Mouse (Mus musculus): ENCODE measurements around the gene Slc6a4. TPM values are rescaled to one million over a fixed set of nuclear protein-coding genes. Genes with fewer than 3 reads are reported as not detected.
A peak's percentile ranks its signal among the peaks of the same experiment; 100 is the strongest.

Gene Slc6a4
- 0.44 and 0.45 TPM in 2 replicates for polyA plus RNA-seq (2016; fragmentation: Nextera tagmentation; extraction: Ambion mirVana)

- peak; percentile 60 for DNase-seq (ENCODE audit: low spot score)
- Histone ChIP-seq H3K27me3 (ENCODE audit: low read depth, poor library complexity, severe bottlenecking) (peaks cover 79% of the 10 kb centered on the region), H3K36me3 (no peaks in the 10 kb centered on the region), H3K9me3 (replicated peaks) (no peaks in the 10 kb centered on the region), H3K4me3 (peak within 1 kb of the TSS; percentile 58), H3K4me1 (peaks cover 40% of the 10 kb centered on the region), H3K27ac (replicated peaks) (peak within 1 kb of the TSS; percentile 6; the same call in 1 of the 2 replicates)
- WGBS, result under 1% methylated on average over 52 of the region's 52 CpGs
These were observed at the start of gene Slc6a4 for GRCm38 (mm10) chr11:76997916-76998704. Gene Slc6a4, plus strand, starts transcription at chr11:76998603.

- no peaks in the 10 kb centered on the region for H3K4me1 ChIP-seq
- no peak overlapping the region for H3K4me3 ChIP-seq
- H3K9me3 ChIP-seq (replicated peaks), result no peaks in the 10 kb centered on the region
- H3K27me3 ChIP-seq (ENCODE audit: low read depth, poor library complexity, severe bottlenecking), result no peaks in the 10 kb centered on the region
- no peak overlapping the region for H3K27ac ChIP-seq (replicated peaks)
- DNase-seq (ENCODE audit: low spot score), result no peak
- peaks cover 97% of the 10 kb centered on the region for H3K36me3 ChIP-seq
- 94% methylated on average over 2 of the region's 2 CpGs for WGBS
These were observed 44.9 kb upstream of the Slc6a4 start for GRCm38 (mm10) chr11:76953536-76953935.

GRCm38 (mm10) chr11:76965703-76966102, 32.7 kb upstream of the Slc6a4 start:
- peaks cover 98% of the 10 kb centered on the region for H3K36me3 ChIP-seq
- H3K27me3 ChIP-seq (ENCODE audit: low read depth, poor library complexity, severe bottlenecking), result no peaks in the 10 kb centered on the region
- H3K9me3 ChIP-seq (replicated peaks), result no peaks in the 10 kb centered on the region
- H3K4me3 ChIP-seq, result no peak overlapping the region
- DNase-seq (ENCODE audit: low spot score), result no peak
- 95% methylated on average over 3 of the region's 3 CpGs for WGBS
- no peaks in the 10 kb centered on the region for H3K4me1 ChIP-seq
- H3K27ac ChIP-seq (replicated peaks), result no peak overlapping the region

GRCm38 (mm10) chr11:76970328-76970727, 28.1 kb upstream of the Slc6a4 start:
- Histone ChIP-seq H3K27me3 (ENCODE audit: low read depth, poor library complexity, severe bottlenecking) (no peaks in the 10 kb centered on the region), H3K4me1 (no peaks in the 10 kb centered on the region), H3K27ac (replicated peaks) (no peak overlapping the region), H3K9me3 (replicated peaks) (no peaks in the 10 kb centered on the region), H3K36me3 (peaks cover 96% of the 10 kb centered on the region), H3K4me3 (no peak overlapping the region)
- no peak for DNase-seq (ENCODE audit: low spot score)
- WGBS, result 100% methylated on average over 2 of the region's 2 CpGs

GRCm38 (mm10) chr11:76974680-76975319, 23.6 kb upstream of the Slc6a4 start:
- no peak overlapping the region for H3K27ac ChIP-seq (replicated peaks)
- 92% methylated on average over 7 of the region's 7 CpGs for WGBS
- no peaks in the 10 kb centered on the region for H3K27me3 ChIP-seq (ENCODE audit: low read depth, poor library complexity, severe bottlenecking)
- no peak overlapping the region for H3K4me3 ChIP-seq
- H3K9me3 ChIP-seq (replicated peaks), result no peaks in the 10 kb centered on the region
- no peaks in the 10 kb centered on the region for H3K4me1 ChIP-seq
- no peak for DNase-seq (ENCODE audit: low spot score)
- H3K36me3 ChIP-seq, result peaks cover 93% of the 10 kb centered on the region

GRCm38 (mm10) chr11:76981570-76982141, 16.7 kb upstream of the Slc6a4 start:
- WGBS, result 94% methylated on average over 5 of the region's 5 CpGs
- Histone ChIP-seq H3K4me1 (no peaks in the 10 kb centered on the region), H3K27me3 (ENCODE audit: low read depth, poor library complexity, severe bottlenecking) (no peaks in the 10 kb centered on the region), H3K9me3 (replicated peaks) (no peaks in the 10 kb centered on the region), H3K36me3 (peaks cover 86% of the 10 kb centered on the region), H3K27ac (replicated peaks) (no peak overlapping the region), H3K4me3 (no peak overlapping the region)
- no peak for DNase-seq (ENCODE audit: low spot score)

- no peaks in the 10 kb centered on the region for H3K9me3 ChIP-seq (replicated peaks)
- no peak overlapping the region for H3K27ac ChIP-seq (replicated peaks)
- 89% methylated on average over 4 of the region's 4 CpGs for WGBS
- H3K4me1 ChIP-seq, result no peaks in the 10 kb centered on the region
- H3K36me3 ChIP-seq, result peaks cover 90% of the 10 kb centered on the region
- no peak overlapping the region for H3K4me3 ChIP-seq
- DNase-seq (ENCODE audit: low spot score), result no peak
- H3K27me3 ChIP-seq (ENCODE audit: low read depth, poor library complexity, severe bottlenecking), result no peaks in the 10 kb centered on the region
These were observed 16.0 kb upstream of the Slc6a4 start for GRCm38 (mm10) chr11:76982415-76982814.

GRCm38 (mm10) chr11:76983641-76984040, 14.8 kb upstream of the Slc6a4 start:
- Histone ChIP-seq H3K27me3 (ENCODE audit: low read depth, poor library complexity, severe bottlenecking) (no peaks in the 10 kb centered on the region), H3K4me3 (no peak overlapping the region), H3K36me3 (peaks cover 90% of the 10 kb centered on the region), H3K27ac (replicated peaks) (no peak overlapping the region), H3K9me3 (replicated peaks) (no peaks in the 10 kb centered on the region), H3K4me1 (no peaks in the 10 kb centered on the region)
- no peak for DNase-seq (ENCODE audit: low spot score)
- WGBS, result 87% methylated on average over 5 of the region's 5 CpGs

- peak; percentile 6 for DNase-seq (ENCODE audit: low spot score)
- no peaks in the 10 kb centered on the region for H3K4me1 ChIP-seq
- no peak overlapping the region for H3K4me3 ChIP-seq
- H3K27ac ChIP-seq (replicated peaks), result no peak overlapping the region
- peaks cover 88% of the 10 kb centered on the region for H3K36me3 ChIP-seq
- H3K9me3 ChIP-seq (replicated peaks), result no peaks in the 10 kb centered on the region
- H3K27me3 ChIP-seq (ENCODE audit: low read depth, poor library complexity, severe bottlenecking), result no peaks in the 10 kb centered on the region
These were observed 14.2 kb upstream of the Slc6a4 start for GRCm38 (mm10) chr11:76984173-76984572.

GRCm38 (mm10) chr11:76990839-76991238, 7.6 kb upstream of the Slc6a4 start:
- Histone ChIP-seq H3K4me3 (no peak overlapping the region), H3K4me1 (peaks cover 14% of the 10 kb centered on the region), H3K36me3 (peaks cover 32% of the 10 kb centered on the region), H3K9me3 (replicated peaks) (no peaks in the 10 kb centered on the region), H3K27ac (replicated peaks) (no peak overlapping the region), H3K27me3 (ENCODE audit: low read depth, poor library complexity, severe bottlenecking) (peaks cover 7% of the 10 kb centered on the region)
- WGBS, result 82% methylated on average over 5 of the region's 5 CpGs
- DNase-seq (ENCODE audit: low spot score), result no peak

GRCm38 (mm10) chr11:76992886-76993285, 5.5 kb upstream of the Slc6a4 start:
- Histone ChIP-seq H3K4me1 (peaks cover 34% of the 10 kb centered on the region), H3K27ac (replicated peaks) (0 out of 2 replicates have a peak overlapping the region, but pooled peaks have one; percentile 20)
- WGBS, result 40% methylated on average over 4 of the region's 4 CpGs

GRCm38 (mm10) chr11:76995966-76996672, 2.3 kb upstream of the Slc6a4 start:
- Histone ChIP-seq H3K36me3 (no peaks in the 10 kb centered on the region), H3K27ac (replicated peaks) (no peak overlapping the region), H3K9me3 (replicated peaks) (no peaks in the 10 kb centered on the region), H3K27me3 (ENCODE audit: low read depth, poor library complexity, severe bottlenecking) (peaks cover 60% of the 10 kb centered on the region), H3K4me1 (peaks cover 45% of the 10 kb centered on the region), H3K4me3 (no peak overlapping the region)
- 71% methylated on average over 20 of the region's 20 CpGs for WGBS
- peak; percentile 16 for DNase-seq (ENCODE audit: low spot score)

More at GRCm38 (mm10) chr11:76992886-76993285, 5.5 kb upstream of the Slc6a4 start:
- H3K36me3 ChIP-seq, result peaks cover 11% of the 10 kb centered on the region
- no peak for DNase-seq (ENCODE audit: low spot score)
- H3K9me3 ChIP-seq (replicated peaks), result no peaks in the 10 kb centered on the region
- H3K27me3 ChIP-seq (ENCODE audit: low read depth, poor library complexity, severe bottlenecking), result peaks cover 27% of the 10 kb centered on the region
- H3K4me3 ChIP-seq, result no peak overlapping the region

Data from midbrain, embryonic 10.5 days (tissue).